Mouse (Mus musculus) C2C12 (cell line): ENCODE measurements at regions not wholly inside any gene's neighbourhood (a gene's known extent, or its start where the extent isn't known, plus 50 kb on each side); places are given as distances from the start of the nearest gene placed in this dataset.

Source experiments
- CTCF ChIP-seq: IDR thresholded peaks from one replicate; pipeline ENCODE4 v1.5.1; 2011; ENCODE audit not compliant: control insufficient read depth, insufficient read depth, insufficient read length
- MAX ChIP-seq: IDR thresholded peaks from one replicate; pipeline ENCODE4 v1.6.1; 2011; ENCODE audit warnings: mild to moderate bottlenecking, control low read depth
- MYOD1 ChIP-seq: IDR thresholded peaks from one replicate; pipeline ENCODE4 v1.6.1; 2011; ENCODE audit warnings: low read depth; ENCODE audit not compliant: control insufficient read depth, insufficient read length

GRCm38 (mm10) chr6:31719614-31720013 lies 155.8 kb upstream of the Podxl start:
- TF ChIP-seq CTCF (no peak), MAX (no peak), MYOD1 (no peak)
